Mouse (Mus musculus) thymus, adult 2 months (tissue): ENCODE results near the gene 2810459M11Rik.

Source experiments
- CTCF ChIP-seq: fragments of 200-500 bp; IDR thresholded peaks from 2 replicates; pipeline ENCODE4 v1.5.1; 2012; ENCODE audit warnings: mild to moderate bottlenecking, control low read depth, low read length, moderate library complexity, borderline replicate concordance; ENCODE audit not compliant: control insufficient read depth, poor library complexity, insufficient read depth; ENCODE audit errors: extremely low read depth
- POLR2A ChIP-seq: fragments of 200-500 bp; IDR thresholded peaks from 2 replicates; pipeline ENCODE4 v1.6.1; 2012; ENCODE audit warnings: mild to moderate bottlenecking, low read length, control low read depth, moderate library complexity; ENCODE audit not compliant: control insufficient read depth, poor library complexity, insufficient read depth; ENCODE audit errors: extremely low read depth

DNA sequence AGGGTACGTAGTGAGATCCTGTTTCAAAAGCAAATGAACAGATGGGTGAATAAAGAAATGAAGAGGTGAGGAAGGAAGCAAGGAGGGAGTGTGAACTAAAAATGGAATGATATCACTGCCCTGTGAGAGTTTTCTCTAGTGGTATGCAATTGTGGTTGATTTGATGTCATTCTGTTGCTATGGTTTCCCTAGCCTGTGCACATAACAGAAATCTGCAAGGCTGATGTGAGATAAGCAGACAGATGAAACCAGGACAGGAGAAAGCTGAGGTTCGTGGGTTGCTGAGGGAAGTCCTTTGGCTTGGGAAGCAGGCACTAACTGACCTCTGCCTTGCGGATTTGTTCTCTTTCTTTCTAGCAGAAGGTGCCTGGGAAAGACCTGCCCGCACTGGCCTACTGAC is 2.6 kb downstream of the 2810459M11Rik start:
- TF ChIP-seq POLR2A (no peak), CTCF (no peak)
